Mouse (Mus musculus) intestine, postnatal 0 days (tissue): ENCODE results near the gene She. TPM values are rescaled to one million over a fixed set of nuclear protein-coding genes. Genes with fewer than 3 reads are reported as not detected.

Source experiments
- ATAC-seq: fragments of 200-750 bp; cut with Nextera tagmentation; 2 replicates; pipeline ENCODE4 v1.8.0; 2017; ENCODE audit warnings: mild to moderate bottlenecking, moderate TSS enrichment, moderate library complexity
- H3K27ac ChIP-seq: fragments of 300-500 bp; sonication (generic); 2 replicates; pipeline ENCODE4 v1.5.1; 2014; ENCODE audit warnings: mild to moderate bottlenecking, low read depth, low read length, moderate library complexity
- H3K27me3 ChIP-seq: fragments of 300-500 bp; sonication (generic); replicated peaks from 2 replicates; pipeline ENCODE4 v1.6.1; 2014; ENCODE audit warnings: low read length, mixed read lengths; ENCODE audit not compliant: control insufficient read depth, insufficient read depth
- H3K36me3 ChIP-seq: fragments of 300-500 bp; sonication (generic); 2 replicates; pipeline ENCODE4 v1.6.1; 2014; ENCODE audit warnings: mild to moderate bottlenecking, moderate library complexity; ENCODE audit not compliant: control insufficient read depth, insufficient read depth
- H3K4me1 ChIP-seq: fragments of 300-500 bp; sonication (generic); replicated peaks from 2 replicates; pipeline ENCODE4 v1.6.1; 2014; ENCODE audit warnings: antibody characterized with exemption, low read length, mixed read lengths; ENCODE audit not compliant: control insufficient read depth, insufficient read depth
- H3K4me2 ChIP-seq: fragments of 300-500 bp; sonication (generic); replicated peaks from 2 replicates; pipeline ENCODE4 v1.6.1; 2014; ENCODE audit warnings: low read depth, mild to moderate bottlenecking, moderate library complexity
- H3K4me3 ChIP-seq: fragments of 300-500 bp; sonication (generic); 2 replicates; pipeline ENCODE4 v1.5.1; 2014; ENCODE audit warnings: low read depth, low read length
- H3K9ac ChIP-seq: fragments of 300-500 bp; sonication (generic); 2 replicates; pipeline ENCODE4 v1.6.1; 2014; ENCODE audit warnings: mild to moderate bottlenecking, low read depth, low read length
- H3K9me3 ChIP-seq: fragments of 300-500 bp; sonication (generic); 2 replicates; pipeline ENCODE4 v1.6.1; 2016; ENCODE audit warnings: mixed run types; ENCODE audit not compliant: control insufficient read depth
- CTCF ChIP-seq: sonication (generic); IDR thresholded peaks from 2 replicates; pipeline ENCODE4 v1.5.1; 2016; ENCODE audit warnings: low read depth, mild to moderate bottlenecking, control low read depth, antibody characterized with exemption, moderate library complexity
- WGBS: fragments of 180-500 bp; shearing (Covaris S2); extraction: QIAGEN DNeasy Blood & Tissue Kit; methylation state at CpG from one replicate; pipeline ENCODE4 v1.1.7; 2014; 5-methylcytosine and 5-hydroxymethylcytosine counted together
- polyA plus RNA-seq: library from polyadenylated mRNA; unstranded; fragments of >200 nt; fragmentation: Nextera tagmentation; extraction: Ambion mirVana; gene quantifications from 2 replicates; pipeline ENCODE4 v1.2.1, GENCODE M21; 2015

Gene She
- polyA plus RNA-seq, 1 experiment from 2014 or later = 1.6 TPM

- H3K9ac ChIP-seq = no peak overlapping the region
- H3K4me2 ChIP-seq = no peak overlapping the region
- H3K27me3 ChIP-seq = 0 out of 2 replicates have a peak, but pooled peaks cover 4% of the 10 kb centered on the region
- no peaks in the 10 kb centered on the region for H3K4me1 ChIP-seq
- H3K9me3 ChIP-seq = no peaks in the 10 kb centered on the region
- no peak overlapping the region for H3K27ac ChIP-seq
- TF ChIP-seq CTCF = no peak
- ATAC-seq = no peak
- no peak overlapping the region for H3K4me3 ChIP-seq
- no peaks in the 10 kb centered on the region for H3K36me3 ChIP-seq
- 84% methylated on average over 11 of the region's 11 CpGs for WGBS
Measured at GRCm38 (mm10) chr3:89821096-89821513, 10.1 kb upstream of the She start.

- H3K9me3 ChIP-seq = no peaks in the 10 kb centered on the region
- WGBS = 71% methylated on average over 10 of the region's 10 CpGs
- no peaks in the 10 kb centered on the region for H3K36me3 ChIP-seq
- H3K27ac ChIP-seq = no peak overlapping the region
- ATAC-seq = no peak
- no peak overlapping the region for H3K9ac ChIP-seq
- H3K4me2 ChIP-seq = no peak overlapping the region
- TF ChIP-seq CTCF = no peak
- no peaks in the 10 kb centered on the region for H3K4me1 ChIP-seq
- 0 out of 2 replicates have a peak, but pooled peaks cover 4% of the 10 kb centered on the region for H3K27me3 ChIP-seq
- H3K4me3 ChIP-seq = no peak overlapping the region
Measured at GRCm38 (mm10) chr3:89821548-89822480, 9.4 kb upstream of the She start.

- Histone ChIP-seq H3K36me3 (no peaks in the 10 kb centered on the region), H3K9ac (no peak overlapping the region), H3K9me3 (no peaks in the 10 kb centered on the region), H3K4me1 (no peaks in the 10 kb centered on the region), H3K27ac (no peak overlapping the region), H3K4me2 (no peak overlapping the region), H3K27me3 (peaks cover 4% of the 10 kb centered on the region; the same call in 1 of the 2 replicates), H3K4me3 (no peak overlapping the region)
- TF ChIP-seq CTCF = no peak
- WGBS = 49% methylated on average over 2 of the region's 2 CpGs
- no peak for ATAC-seq
Measured at GRCm38 (mm10) chr3:89823594-89823993, 7.6 kb upstream of the She start.

- Histone ChIP-seq H3K4me3 (no peak overlapping the region), H3K9ac (no peak overlapping the region), H3K4me2 (no peak overlapping the region), H3K9me3 (no peaks in the 10 kb centered on the region), H3K27ac (no peak overlapping the region), H3K27me3 (peaks cover 22% of the 10 kb centered on the region), H3K36me3 (no peaks in the 10 kb centered on the region), H3K4me1 (no peaks in the 10 kb centered on the region)
- TF ChIP-seq CTCF = no peak
- ATAC-seq = no peak
- 82% methylated on average over 3 of the region's 3 CpGs for WGBS
Measured at GRCm38 (mm10) chr3:89826295-89826694, 4.9 kb upstream of the She start.

DNA sequence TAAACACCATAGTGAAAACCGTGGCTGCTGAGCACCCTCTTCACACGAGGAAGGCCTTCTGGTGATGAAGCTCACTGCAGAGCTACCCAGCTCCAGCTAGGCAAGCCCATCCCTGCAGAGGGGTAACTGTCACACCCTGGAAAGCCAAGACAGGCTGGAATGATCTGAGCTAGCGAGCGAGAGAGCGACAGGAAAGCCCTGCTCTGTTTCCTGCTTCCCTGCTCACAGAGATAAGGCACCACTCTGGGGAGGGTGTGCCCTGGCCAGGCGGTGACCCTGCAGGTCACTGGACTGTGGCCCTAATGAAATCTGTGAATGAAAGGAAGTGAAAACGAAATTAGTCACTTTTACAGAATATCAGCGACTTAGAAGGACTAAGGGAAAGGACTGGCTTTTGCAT, 4.2 kb downstream of the She start:
- ATAC-seq = peak; percentile 77; the same call in 1 of the 2 replicates
- Histone ChIP-seq H3K4me3 (no peak overlapping the region), H3K9me3 (no peaks in the 10 kb centered on the region), H3K4me2 (0 out of 2 replicates have a peak overlapping the region, but pooled peaks have one; percentile 24), H3K9ac (no peak overlapping the region), H3K27ac (no peak overlapping the region), H3K4me1 (no peaks in the 10 kb centered on the region), H3K36me3 (no peaks in the 10 kb centered on the region), H3K27me3 (peaks cover 36% of the 10 kb centered on the region)
- no peak for TF ChIP-seq CTCF
- 25% methylated on average over 8 of the region's 8 CpGs for WGBS

- Histone ChIP-seq H3K4me3 (no peak overlapping the region), H3K4me1 (no peaks in the 10 kb centered on the region), H3K27me3 (no peaks in the 10 kb centered on the region), H3K9me3 (no peaks in the 10 kb centered on the region), H3K27ac (no peak overlapping the region), H3K4me2 (no peak overlapping the region), H3K9ac (no peak overlapping the region), H3K36me3 (no peaks in the 10 kb centered on the region)
- WGBS = 73% methylated on average over 4 of the region's 4 CpGs
- peak; percentile 71 for TF ChIP-seq CTCF
- ATAC-seq = no peak
Measured at GRCm38 (mm10) chr3:89842258-89842657, 11.1 kb downstream of the She start.
